Mouse (Mus musculus): ENCODE data around the gene Gfra1.
A peak's percentile ranks its signal among the peaks of the same experiment; 100 is the strongest.

The Gfra1 gene

GRCm38 (mm10) chr19:58455496-58456061 is at the start of gene Gfra1:
Gene Gfra1, minus strand, starts transcription at chr19:58455909.
- DNase-seq: peak; percentile 48 to 56

GRCm38 (mm10) chr19:58500049-58500448 is 44.3 kb upstream of the Gfra1 start:
- DNase-seq: no peak

GRCm38 (mm10) chr19:58499420-58499966 is 43.8 kb upstream of the Gfra1 start:
- DNase-seq: no peak

- no peak for DNase-seq
These were observed 41.4 kb upstream of the Gfra1 start for GRCm38 (mm10) chr19:58497106-58497505.

- DNase-seq: no peak
These were observed 31.0 kb upstream of the Gfra1 start for GRCm38 (mm10) chr19:58486686-58487085.

- no peak for DNase-seq
These were observed 26.8 kb upstream of the Gfra1 start for GRCm38 (mm10) chr19:58482373-58482977.

- DNase-seq: no peak
These were observed 18.5 kb upstream of the Gfra1 start for GRCm38 (mm10) chr19:58474251-58474650.

GRCm38 (mm10) chr19:58469421-58469820 is 13.7 kb upstream of the Gfra1 start:
- DNase-seq: peak; percentile 90 to 91

GRCm38 (mm10) chr19:58468331-58468730 is 12.6 kb upstream of the Gfra1 start:
- no peak for DNase-seq

GRCm38 (mm10) chr19:58463755-58464154 is 8.0 kb upstream of the Gfra1 start:
- DNase-seq: no peak

- no peak for DNase-seq
These were observed 4.8 kb upstream of the Gfra1 start for GRCm38 (mm10) chr19:58460361-58461022.

- DNase-seq: peak; percentile 31 to 35
These were observed 867 bp upstream of the Gfra1 start for GRCm38 (mm10) chr19:58456491-58457061.

GRCm38 (mm10) chr19:58455061-58455495 is 631 bp downstream of the Gfra1 start:
- DNase-seq: peak in 1 of 2 experiments; percentile 54

GRCm38 (mm10) chr19:58454261-58455060 is 1.2 kb downstream of the Gfra1 start:
- DNase-seq: peak; percentile 70 to 71

GRCm38 (mm10) chr19:58453581-58453980 is 2.1 kb downstream of the Gfra1 start:
- DNase-seq: peak; percentile 45 to 46

GRCm38 (mm10) chr19:58452941-58453551 is 2.7 kb downstream of the Gfra1 start:
- DNase-seq: peak; percentile 63 to 64

GRCm38 (mm10) chr19:58452178-58452819 is 3.4 kb downstream of the Gfra1 start:
- DNase-seq: no peak

- no peak for DNase-seq
These were observed 4.4 kb downstream of the Gfra1 start for GRCm38 (mm10) chr19:58451323-58451722.

GRCm38 (mm10) chr19:58450716-58451115 is 5.0 kb downstream of the Gfra1 start:
- no peak for DNase-seq

GRCm38 (mm10) chr19:58442785-58443732 is 12.7 kb downstream of the Gfra1 start:
- no peak for DNase-seq
